Mouse (Mus musculus) bone marrow macrophage, adult 2 months (primary cell): ENCODE measurements at regions not wholly inside any gene's neighbourhood (a gene's known extent, or its start where the extent isn't known, plus 50 kb on each side); places are given as distances from the start of the nearest gene placed in this dataset.

Source experiments
- H3K27ac ChIP-seq: 2 replicates; pipeline ENCODE4 v1.5.1; 2012; ENCODE audit warnings: low read depth, low read length; ENCODE audit not compliant: insufficient read depth
- H3K4me1 ChIP-seq: 2 replicates; pipeline ENCODE4 v1.6.1; 2012; ENCODE audit warnings: low read length; ENCODE audit not compliant: control insufficient read depth, insufficient read depth
- H3K4me3 ChIP-seq: 2 replicates; pipeline ENCODE4 v1.5.1; 2012; ENCODE audit warnings: mild to moderate bottlenecking, low read length, moderate library complexity; ENCODE audit not compliant: insufficient read depth
- CTCF ChIP-seq: IDR thresholded peaks from 2 replicates; pipeline ENCODE4 v1.5.1; 2012; ENCODE audit warnings: low read depth, mild to moderate bottlenecking, low read length, moderate library complexity
- POLR2A ChIP-seq: IDR thresholded peaks from 2 replicates; pipeline ENCODE4 v1.6.1; 2012; ENCODE audit warnings: mild to moderate bottlenecking, low read depth, low read length, borderline replicate concordance

- TF ChIP-seq POLR2A (no peak), CTCF (no peak)
- no peak overlapping the region for H3K27ac ChIP-seq
- no peak overlapping the region for H3K4me3 ChIP-seq
- H3K4me1 ChIP-seq = peaks cover 14% of the 10 kb centered on the region
These were observed 214.6 kb upstream of the Jarid2 start for GRCm38 (mm10) chr13:44514636-44515158.

DNA sequence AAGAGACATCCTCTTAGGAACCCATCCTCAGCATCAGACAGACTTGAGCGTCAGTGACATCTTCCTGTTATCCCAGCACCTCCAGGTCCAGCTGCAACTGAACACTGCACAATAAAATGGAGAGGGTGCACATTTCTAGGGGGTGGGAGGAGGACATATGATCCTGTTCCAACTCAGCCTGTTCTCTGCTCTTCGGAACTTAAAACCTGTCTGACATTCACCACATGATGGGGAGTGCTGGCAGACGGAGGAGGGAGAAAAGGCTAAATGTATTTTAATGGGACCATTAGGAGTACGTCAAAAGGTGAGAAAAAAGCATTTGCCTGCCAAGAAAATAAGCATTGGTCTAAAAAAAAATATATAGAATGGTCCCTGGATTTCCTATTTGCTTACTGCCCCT is 212.4 kb upstream of the Jarid2 start:
- no peak overlapping the region for H3K27ac ChIP-seq
- TF ChIP-seq CTCF = no peak
- TF ChIP-seq POLR2A = no peak
- H3K4me1 ChIP-seq = peaks cover 14% of the 10 kb centered on the region
- H3K4me3 ChIP-seq = no peak overlapping the region

DNA sequence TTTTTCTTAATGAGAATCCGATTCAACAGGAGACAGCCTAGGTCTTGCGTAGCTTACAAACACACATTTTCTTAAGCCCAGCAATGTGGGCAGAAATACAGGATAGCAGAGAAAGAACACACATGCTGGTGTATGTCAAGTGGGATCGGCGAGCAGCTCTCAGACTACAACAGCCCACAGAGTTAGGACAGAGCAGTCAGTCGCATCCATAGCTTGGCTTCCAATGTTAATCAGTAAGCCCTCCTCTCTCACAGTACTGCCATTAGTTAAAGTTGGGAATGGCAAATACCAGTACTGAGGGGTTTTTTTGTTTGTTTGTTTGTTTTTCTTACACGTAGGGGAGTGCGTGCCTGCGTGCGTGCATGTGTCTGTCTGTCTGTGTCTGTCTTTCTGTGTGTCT is 212.0 kb upstream of the Jarid2 start:
- TF ChIP-seq POLR2A = no peak
- no peak for TF ChIP-seq CTCF
- Histone ChIP-seq H3K27ac (no peak overlapping the region), H3K4me3 (no peak overlapping the region), H3K4me1 (peaks cover 14% of the 10 kb centered on the region)

DNA sequence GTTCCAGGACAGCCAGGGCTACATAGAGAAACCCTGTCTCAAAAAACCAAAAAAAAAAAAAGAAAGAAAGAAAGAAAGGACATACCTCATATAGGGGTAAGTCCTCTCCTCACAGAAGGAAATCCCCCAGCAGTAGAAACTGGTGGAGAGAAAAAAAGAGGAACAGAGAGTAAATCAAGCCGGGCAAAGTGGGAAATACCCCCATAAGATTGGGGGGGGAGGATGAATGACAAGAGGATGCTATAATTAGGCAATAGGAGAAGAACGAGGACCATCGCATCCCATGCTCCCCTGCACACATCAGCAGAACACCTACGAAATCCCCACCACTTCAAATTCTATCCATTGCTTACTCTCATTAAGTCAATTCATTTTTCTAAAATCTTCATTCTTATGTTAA is 211.1 kb upstream of the Jarid2 start:
- Histone ChIP-seq H3K27ac (no peak overlapping the region), H3K4me1 (peaks cover 14% of the 10 kb centered on the region), H3K4me3 (no peak overlapping the region)
- TF ChIP-seq CTCF (no peak), POLR2A (no peak)

DNA sequence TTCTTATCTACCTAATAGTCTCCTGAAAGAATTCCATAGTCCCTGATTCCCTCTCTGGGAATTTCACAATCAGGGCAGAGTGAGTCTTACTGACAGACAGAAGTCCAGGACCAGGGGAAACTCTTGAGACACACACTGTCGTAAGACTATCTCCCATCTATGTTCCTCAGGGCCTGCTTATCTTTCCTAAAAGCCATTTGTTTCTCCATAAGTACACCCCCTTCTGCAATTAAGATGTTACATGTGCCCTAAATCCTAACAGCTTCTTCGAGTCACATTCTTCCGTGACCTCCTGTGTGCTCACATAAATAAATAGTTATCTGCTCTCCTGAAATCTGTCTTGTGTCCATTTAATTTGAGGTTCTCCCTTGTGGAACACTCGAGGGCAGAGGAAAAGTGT is 205.8 kb upstream of the Jarid2 start:
- Histone ChIP-seq H3K27ac (no peak overlapping the region), H3K4me1 (peaks cover 10% of the 10 kb centered on the region), H3K4me3 (no peak overlapping the region)
- TF ChIP-seq POLR2A = no peak
- TF ChIP-seq CTCF = no peak

DNA sequence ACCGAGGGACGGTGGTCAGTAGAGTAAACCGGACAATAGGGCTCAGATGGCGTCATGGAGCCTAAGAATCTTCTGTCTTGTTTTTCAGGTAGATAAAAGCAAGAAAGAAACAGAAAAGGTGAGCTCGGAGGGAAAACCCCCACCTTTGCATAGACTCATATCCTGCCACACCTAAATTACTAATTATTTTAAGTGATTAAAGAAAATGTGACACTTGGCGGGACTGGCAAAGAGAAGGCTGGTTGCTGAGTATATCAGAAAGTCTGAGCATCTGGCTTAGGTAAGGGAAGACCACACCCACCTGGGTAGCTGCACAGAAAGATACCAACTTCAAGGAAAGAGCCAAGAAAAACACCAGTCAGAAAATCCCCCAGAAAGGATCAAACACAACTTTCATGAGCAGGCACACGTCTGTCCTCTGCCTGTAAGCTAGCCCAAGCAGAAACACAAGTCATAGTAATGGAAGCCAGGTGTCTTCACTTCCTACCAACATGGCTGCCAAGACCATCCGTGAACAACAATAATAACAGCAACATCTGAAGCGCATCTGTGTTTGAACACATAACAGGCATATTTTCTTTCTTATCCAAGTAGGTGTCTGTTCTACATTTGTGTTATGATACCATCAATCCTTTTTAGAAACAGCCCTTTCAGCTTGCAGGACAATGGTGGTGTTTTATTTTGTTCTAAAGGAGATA is 198.3 kb upstream of the Jarid2 start:
- no peak overlapping the region for H3K27ac ChIP-seq
- TF ChIP-seq POLR2A = no peak
- TF ChIP-seq CTCF = no peak
- peaks cover 10% of the 10 kb centered on the region for H3K4me1 ChIP-seq
- no peak overlapping the region for H3K4me3 ChIP-seq

- TF ChIP-seq CTCF = no peak
- TF ChIP-seq POLR2A = no peak
- Histone ChIP-seq H3K4me1 (peaks cover 19% of the 10 kb centered on the region), H3K27ac (peak overlapping the region; percentile 46; the same call in 1 of the 2 replicates), H3K4me3 (peak overlapping the region; percentile 42)
These were observed 196.6 kb upstream of the Jarid2 start for GRCm38 (mm10) chr13:44532631-44533180.

GRCm38 (mm10) chr13:44534575-44535080 is 194.6 kb upstream of the Jarid2 start:
- Histone ChIP-seq H3K4me3 (no peak overlapping the region), H3K4me1 (peaks cover 27% of the 10 kb centered on the region), H3K27ac (no peak overlapping the region)
- TF ChIP-seq POLR2A (no peak), CTCF (no peak)

DNA sequence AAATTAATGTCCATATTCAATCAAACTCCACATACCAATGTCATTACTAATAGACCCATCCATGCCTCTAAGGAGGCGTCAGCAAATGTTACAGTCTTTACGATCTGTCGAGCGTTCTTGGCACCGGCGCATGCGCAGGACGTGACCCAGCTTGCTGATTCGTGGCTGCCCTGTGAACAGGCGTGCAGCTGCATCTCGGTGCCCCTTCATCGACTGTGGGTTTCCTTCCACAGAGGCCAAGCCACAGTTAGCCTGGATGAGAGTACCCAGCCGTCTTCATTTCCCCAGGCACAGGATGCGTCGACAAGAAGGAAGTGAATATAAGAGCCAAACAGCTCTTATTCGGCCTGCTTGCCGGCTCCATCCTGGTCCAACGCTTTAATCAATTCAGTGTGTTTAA is 193.8 kb upstream of the Jarid2 start:
- Histone ChIP-seq H3K4me1 (peaks cover 29% of the 10 kb centered on the region), H3K27ac (no peak overlapping the region), H3K4me3 (no peak overlapping the region)
- no peak for TF ChIP-seq CTCF
- no peak for TF ChIP-seq POLR2A

DNA sequence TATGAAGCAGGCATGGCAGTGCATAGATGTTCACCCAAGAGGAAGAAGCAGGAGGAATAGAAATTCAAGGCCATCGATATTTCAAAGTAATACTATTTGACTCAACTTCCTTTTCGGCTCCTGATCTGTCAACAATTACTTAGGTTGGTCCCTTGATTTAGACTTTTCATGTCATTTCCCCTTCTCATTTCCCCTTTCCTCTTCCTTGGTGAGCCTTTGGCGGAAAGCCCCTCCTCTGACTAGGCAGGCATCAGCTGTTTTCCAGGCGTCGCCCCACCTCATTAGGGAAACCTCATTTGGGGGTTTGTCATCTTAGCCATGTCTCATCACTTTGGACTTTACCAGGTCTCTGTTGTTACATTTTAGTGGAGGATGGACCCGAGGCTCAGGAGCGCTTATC is 191.0 kb upstream of the Jarid2 start:
- TF ChIP-seq POLR2A (no peak), CTCF (no peak)
- H3K4me3 ChIP-seq = no peak overlapping the region
- H3K4me1 ChIP-seq = peaks cover 24% of the 10 kb centered on the region
- 0 out of 2 replicates have a peak overlapping the region, but pooled peaks have one; percentile 8 for H3K27ac ChIP-seq

- no peak for TF ChIP-seq POLR2A
- no peak for TF ChIP-seq CTCF
- Histone ChIP-seq H3K4me3 (no peak overlapping the region), H3K4me1 (peaks cover 26% of the 10 kb centered on the region), H3K27ac (no peak overlapping the region)
These were observed 188.9 kb upstream of the Jarid2 start for GRCm38 (mm10) chr13:44540401-44540800.
